Mouse (Mus musculus): Measurements from ENCODE around the gene Dusp2. TPM values are rescaled to one million over a fixed set of nuclear protein-coding genes. Genes with fewer than 3 reads are reported as not detected.

Dusp2 gene
- polyA plus RNA-seq, 1 experiment, result 116 TPM

DNA sequence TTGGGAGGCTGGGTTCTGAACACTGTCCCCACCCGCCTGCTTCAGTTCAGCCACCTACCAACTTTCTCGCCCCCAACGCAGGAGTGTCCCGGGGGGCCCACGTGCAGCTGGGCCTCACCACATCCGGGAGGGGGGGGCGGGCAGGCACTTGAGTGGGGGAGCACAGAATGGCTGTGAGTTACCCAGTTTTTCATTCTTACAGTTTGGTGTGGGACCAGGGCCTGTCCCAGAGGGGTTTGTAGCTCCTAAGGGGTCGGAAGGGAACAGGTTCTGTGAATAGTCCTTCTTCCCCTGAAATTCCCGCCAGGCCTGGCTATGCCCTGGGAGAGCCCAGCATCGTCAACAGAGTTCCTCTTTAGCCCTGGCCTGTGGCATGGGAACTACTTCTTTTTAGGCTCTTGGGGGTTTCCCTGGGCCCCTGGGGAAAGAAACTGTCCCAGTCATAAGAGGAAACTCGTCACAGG lies 849 bp upstream of the Dusp2 start:
- peak; percentile 88 to 90 for DNase-seq (ENCODE audit: low read depth in 1 of 2, low spot score in 2 of 2)
- WGBS, result 6% methylated on average over 11 of the region's 11 CpGs
- Histone ChIP-seq H3K27ac (ENCODE audit: insufficient read depth, low read length) (peak overlapping the region; percentile 96), H3K27me3 (ENCODE audit: control insufficient read depth, insufficient read depth, low read length) (no peaks in the 10 kb centered on the region), H3K4me1 (ENCODE audit: control insufficient read depth, insufficient read depth, insufficient read length) (peaks cover 32% of the 10 kb centered on the region), H3K4me3 (ENCODE audit: extremely low read depth, insufficient read depth, insufficient read length) (peak overlapping the region; percentile 42; the same call in 1 of the 2 replicates), H3K36me3 (ENCODE audit: control insufficient read depth, insufficient read depth, low read length) (peaks cover 21% of the 10 kb centered on the region)
- TF ChIP-seq CTCF (IDR thresholded peaks at IDR 0.05; ENCODE audit: extremely low read depth, insufficient read depth, insufficient read length, insufficient replicate concordance), result no peak
- no peak for TF ChIP-seq POLR2A (IDR thresholded peaks at IDR 0.05; ENCODE audit: low read depth, low read length)

DNA sequence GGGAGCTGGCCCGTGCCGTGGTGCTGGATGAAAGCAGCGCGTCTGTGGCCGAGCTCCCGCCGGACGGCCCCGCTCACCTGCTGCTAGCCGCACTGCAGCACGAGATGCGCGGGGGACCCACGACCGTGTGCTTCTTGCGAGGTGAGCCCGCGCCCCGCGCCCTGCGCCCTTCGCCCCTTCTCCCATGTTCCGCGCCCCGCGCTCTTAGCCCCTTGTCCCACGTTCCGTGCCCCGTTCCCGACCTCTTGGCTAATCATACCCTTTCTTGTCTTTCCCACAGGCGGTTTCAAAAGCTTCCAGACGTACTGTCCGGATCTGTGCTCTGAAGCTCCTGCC lies 506 bp downstream of the Dusp2 start:
- Histone ChIP-seq H3K4me3 (ENCODE audit: extremely low read depth, insufficient read depth, insufficient read length) (peak overlapping the region; percentile 93), H3K27me3 (ENCODE audit: control insufficient read depth, insufficient read depth, low read length) (no peaks in the 10 kb centered on the region), H3K4me1 (ENCODE audit: control insufficient read depth, insufficient read depth, insufficient read length) (peaks cover 32% of the 10 kb centered on the region), H3K36me3 (ENCODE audit: control insufficient read depth, insufficient read depth, low read length) (peaks cover 21% of the 10 kb centered on the region), H3K27ac (ENCODE audit: insufficient read depth, low read length) (peak overlapping the region; percentile 94)
- TF ChIP-seq CTCF (IDR thresholded peaks at IDR 0.05; ENCODE audit: extremely low read depth, insufficient read depth, insufficient read length, insufficient replicate concordance) (no peak), POLR2A (IDR thresholded peaks at IDR 0.05; ENCODE audit: low read depth, low read length) (no peak)
- no peak for DNase-seq (ENCODE audit: low read depth in 1 of 2, low spot score in 2 of 2)
- WGBS, result 1% methylated on average over 33 of the region's 33 CpGs

DNA sequence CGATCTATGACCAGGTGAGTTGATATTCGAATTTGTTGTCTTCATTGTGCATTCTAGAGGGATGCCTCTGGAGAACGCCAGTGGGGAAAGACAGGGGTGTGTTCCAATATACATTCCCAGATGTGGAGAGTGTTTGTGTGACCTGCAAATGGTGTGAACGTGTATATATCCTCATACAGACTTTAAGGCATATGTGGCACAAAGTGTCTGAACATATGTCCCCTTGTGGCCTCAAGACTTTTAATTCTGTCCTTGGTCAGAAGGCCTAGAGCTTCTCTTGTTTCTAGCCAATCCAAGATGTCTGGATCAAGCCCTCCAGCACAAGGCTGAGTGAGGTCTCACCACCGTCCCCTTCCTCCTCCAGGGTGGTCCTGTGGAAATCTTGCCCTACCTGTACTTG lies 926 bp downstream of the Dusp2 start:
- 3% methylated on average over 5 of the region's 5 CpGs for WGBS
- H3K27ac ChIP-seq (ENCODE audit: insufficient read depth, low read length), result peak overlapping the region; percentile 94
- H3K4me1 ChIP-seq (ENCODE audit: control insufficient read depth, insufficient read depth, insufficient read length), result peaks cover 31% of the 10 kb centered on the region
- no peak for DNase-seq (ENCODE audit: low read depth in 1 of 2, low spot score in 2 of 2)
- H3K27me3 ChIP-seq (ENCODE audit: control insufficient read depth, insufficient read depth, low read length), result no peaks in the 10 kb centered on the region
- H3K4me3 ChIP-seq (ENCODE audit: extremely low read depth, insufficient read depth, insufficient read length), result peak overlapping the region; percentile 93
- H3K36me3 ChIP-seq (ENCODE audit: control insufficient read depth, insufficient read depth, low read length), result peaks cover 21% of the 10 kb centered on the region
- no peak for TF ChIP-seq CTCF (IDR thresholded peaks at IDR 0.05; ENCODE audit: extremely low read depth, insufficient read depth, insufficient read length, insufficient replicate concordance)
- TF ChIP-seq POLR2A (IDR thresholded peaks at IDR 0.05; ENCODE audit: low read depth, low read length), result no peak; the same call in 1 of the 2 replicates

DNA sequence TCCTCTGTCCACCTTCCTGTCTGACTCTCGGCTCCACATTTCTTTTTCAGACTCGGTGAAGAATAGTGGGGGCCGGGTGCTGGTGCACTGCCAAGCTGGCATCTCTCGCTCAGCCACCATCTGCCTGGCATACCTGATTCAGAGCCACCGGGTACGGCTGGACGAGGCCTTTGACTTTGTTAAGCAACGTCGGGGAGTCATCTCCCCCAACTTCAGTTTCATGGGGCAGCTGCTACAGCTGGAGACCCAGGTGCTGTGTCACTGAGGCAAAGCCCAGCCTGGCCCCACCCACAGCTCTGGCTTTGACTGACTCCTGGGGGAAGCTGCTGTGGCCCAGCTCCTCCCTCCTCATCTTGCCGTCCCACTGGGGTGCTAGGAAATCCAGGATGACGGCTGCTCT lies 1.6 kb downstream of the Dusp2 start:
- 7% methylated on average over 11 of the region's 11 CpGs for WGBS
- H3K27me3 ChIP-seq (ENCODE audit: control insufficient read depth, insufficient read depth, low read length), result no peaks in the 10 kb centered on the region
- H3K27ac ChIP-seq (ENCODE audit: insufficient read depth, low read length), result peak overlapping the region; percentile 94
- no peak for TF ChIP-seq CTCF (IDR thresholded peaks at IDR 0.05; ENCODE audit: extremely low read depth, insufficient read depth, insufficient read length, insufficient replicate concordance)
- TF ChIP-seq POLR2A (IDR thresholded peaks at IDR 0.05; ENCODE audit: low read depth, low read length), result no peak
- H3K4me3 ChIP-seq (ENCODE audit: extremely low read depth, insufficient read depth, insufficient read length), result peak overlapping the region; percentile 93
- peaks cover 26% of the 10 kb centered on the region for H3K4me1 ChIP-seq (ENCODE audit: control insufficient read depth, insufficient read depth, insufficient read length)
- peaks cover 21% of the 10 kb centered on the region for H3K36me3 ChIP-seq (ENCODE audit: control insufficient read depth, insufficient read depth, low read length)
- peak in 1 of 2 experiments; percentile 51 for DNase-seq (ENCODE audit: low read depth in 1 of 2, low spot score in 2 of 2)

DNA sequence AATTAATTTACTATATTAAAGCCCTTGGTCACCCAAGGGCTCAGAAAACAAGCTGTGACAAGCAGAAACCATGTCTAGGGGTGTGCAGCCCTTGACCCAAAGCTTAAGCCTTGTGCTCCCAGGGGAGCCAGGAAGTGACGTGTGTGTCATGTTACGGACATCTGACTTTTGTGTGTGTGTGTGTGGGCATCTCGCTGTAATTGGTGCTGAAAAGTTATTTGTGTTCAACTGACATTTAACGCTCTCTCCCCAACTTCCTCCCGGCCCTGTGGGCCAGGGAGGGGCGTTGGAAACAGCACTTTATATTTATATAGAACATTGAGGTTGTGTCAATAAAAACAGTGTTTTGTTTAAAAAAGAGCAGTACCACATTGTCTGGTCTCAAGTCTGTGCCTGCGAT lies 2.1 kb downstream of the Dusp2 start:
- H3K27me3 ChIP-seq (ENCODE audit: control insufficient read depth, insufficient read depth, low read length), result no peaks in the 10 kb centered on the region
- peak overlapping the region; percentile 93 for H3K4me3 ChIP-seq (ENCODE audit: extremely low read depth, insufficient read depth, insufficient read length)
- H3K4me1 ChIP-seq (ENCODE audit: control insufficient read depth, insufficient read depth, insufficient read length), result peaks cover 21% of the 10 kb centered on the region
- peak overlapping the region; percentile 94 for H3K27ac ChIP-seq (ENCODE audit: insufficient read depth, low read length)
- 9% methylated on average over 7 of the region's 7 CpGs for WGBS
- DNase-seq (ENCODE audit: low read depth in 1 of 2, low spot score in 2 of 2), result peak; percentile 77 to 82
- H3K36me3 ChIP-seq (ENCODE audit: control insufficient read depth, insufficient read depth, low read length), result peaks cover 21% of the 10 kb centered on the region
- TF ChIP-seq POLR2A (IDR thresholded peaks at IDR 0.05; ENCODE audit: low read depth, low read length) (peak; percentile 13; the same call in 1 of the 2 replicates), CTCF (IDR thresholded peaks at IDR 0.05; ENCODE audit: extremely low read depth, insufficient read depth, insufficient read length, insufficient replicate concordance) (no peak)

DNA sequence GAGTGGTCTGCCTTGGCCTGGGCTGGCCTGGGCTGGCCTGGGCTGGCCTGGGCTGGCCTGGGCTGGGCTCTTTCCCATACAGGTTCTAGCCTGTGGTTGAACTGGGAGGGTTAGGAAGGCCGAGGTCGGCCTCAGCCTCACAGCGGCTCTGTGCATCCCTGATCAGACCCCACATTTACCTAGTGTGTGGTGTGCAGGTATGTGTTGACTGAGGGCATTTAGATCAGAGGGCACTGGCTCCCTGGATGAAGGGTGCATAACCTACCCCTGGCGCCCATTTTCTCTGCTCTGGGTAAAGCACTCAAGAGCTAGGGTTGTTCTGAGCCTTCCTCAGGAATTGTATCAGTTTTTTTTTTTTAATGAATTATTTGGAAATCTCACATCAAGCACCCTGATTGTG lies 2.5 kb downstream of the Dusp2 start, which contains the start of gene Astl:
TSS of gene Astl (plus strand) at position 224 of the 400 bp plus-strand sequence.
- Histone ChIP-seq H3K27me3 (ENCODE audit: control insufficient read depth, insufficient read depth, low read length) (no peaks in the 10 kb centered on the region), H3K36me3 (ENCODE audit: control insufficient read depth, insufficient read depth, low read length) (peaks cover 21% of the 10 kb centered on the region), H3K4me1 (ENCODE audit: control insufficient read depth, insufficient read depth, insufficient read length) (peaks cover 17% of the 10 kb centered on the region), H3K4me3 (ENCODE audit: extremely low read depth, insufficient read depth, insufficient read length) (peak within 1 kb of the TSS; percentile 93), H3K27ac (ENCODE audit: insufficient read depth, low read length) (peak within 1 kb of the TSS; percentile 94)
- TF ChIP-seq CTCF (IDR thresholded peaks at IDR 0.05; ENCODE audit: extremely low read depth, insufficient read depth, insufficient read length, insufficient replicate concordance) (no peak), POLR2A (IDR thresholded peaks at IDR 0.05; ENCODE audit: low read depth, low read length) (no peak)
- WGBS, result 15% methylated on average over 4 of the region's 4 CpGs
- DNase-seq (ENCODE audit: low read depth in 1 of 2, low spot score in 2 of 2), result peak in 1 of 2 experiments; percentile 11

DNA sequence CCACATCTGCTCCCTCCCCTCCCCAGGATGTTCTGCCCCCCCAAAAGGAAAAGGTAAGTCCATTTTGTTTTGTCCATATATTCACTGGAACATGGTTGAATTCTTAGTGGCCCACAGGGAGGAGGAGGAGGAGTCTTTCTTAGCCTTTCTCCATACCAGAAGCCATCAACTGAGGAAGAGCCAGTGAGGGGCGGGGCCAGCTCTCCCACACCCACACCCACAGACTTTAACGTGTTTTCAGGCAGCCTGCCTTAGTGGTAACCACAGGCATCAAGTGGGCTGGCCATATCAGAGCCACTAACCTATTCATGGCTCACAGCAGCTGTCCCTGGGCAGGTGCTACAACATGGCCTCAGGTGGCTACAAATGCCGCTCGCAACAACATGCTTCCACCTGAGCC lies 2.9 kb downstream of the Dusp2 start:
- Histone ChIP-seq H3K27ac (ENCODE audit: insufficient read depth, low read length) (peak overlapping the region; percentile 94), H3K4me3 (ENCODE audit: extremely low read depth, insufficient read depth, insufficient read length) (peak overlapping the region; percentile 93; the same call in 1 of the 2 replicates), H3K4me1 (ENCODE audit: control insufficient read depth, insufficient read depth, insufficient read length) (peaks cover 16% of the 10 kb centered on the region), H3K36me3 (ENCODE audit: control insufficient read depth, insufficient read depth, low read length) (peaks cover 21% of the 10 kb centered on the region), H3K27me3 (ENCODE audit: control insufficient read depth, insufficient read depth, low read length) (no peaks in the 10 kb centered on the region)
- no peak for TF ChIP-seq CTCF (IDR thresholded peaks at IDR 0.05; ENCODE audit: extremely low read depth, insufficient read depth, insufficient read length, insufficient replicate concordance)
- TF ChIP-seq POLR2A (IDR thresholded peaks at IDR 0.05; ENCODE audit: low read depth, low read length), result no peak; the same call in 1 of the 2 replicates
- DNase-seq (ENCODE audit: low read depth in 1 of 2, low spot score in 2 of 2), result peak in 1 of 2 experiments; percentile 68
- WGBS, result 20% methylated on average over 4 of the region's 4 CpGs

Measured in spleen, adult 2 months (tissue).